Mouse (Mus musculus) brown adipose tissue, adult 24 weeks (tissue): ENCODE data around the gene Rbpjl. TPM values are rescaled to one million over a fixed set of nuclear protein-coding genes. Genes with fewer than 3 reads are reported as not detected.

Source experiments
- H3K27ac ChIP-seq: fragments of 200-500 bp; replicated peaks from 2 replicates; pipeline ENCODE4 v1.5.1; 2012; ENCODE audit warnings: low read depth, mild to moderate bottlenecking, low read length
- H3K4me1 ChIP-seq: fragments of 200-500 bp; 2 replicates; pipeline ENCODE4 v1.6.1; 2012; ENCODE audit warnings: low read length, mixed read lengths; ENCODE audit not compliant: control insufficient read depth, insufficient read depth, insufficient read length
- H3K4me3 ChIP-seq: fragments of 200-500 bp; 2 replicates; pipeline ENCODE4 v1.5.1; 2012; ENCODE audit warnings: low read depth, mild to moderate bottlenecking, low read length, moderate library complexity; ENCODE audit not compliant: insufficient read depth
- polyA plus RNA-seq: library from polyadenylated mRNA; stranded (reverse); fragments of >200 nt; gene quantifications from 2 replicates; pipeline ENCODE4 v1.2.4, GENCODE M21; 2012; ENCODE audit not compliant: missing spikeins, insufficient read depth, insufficient read length

The Rbpjl gene
- polyA plus RNA-seq, 1 experiment = not detected

DNA sequence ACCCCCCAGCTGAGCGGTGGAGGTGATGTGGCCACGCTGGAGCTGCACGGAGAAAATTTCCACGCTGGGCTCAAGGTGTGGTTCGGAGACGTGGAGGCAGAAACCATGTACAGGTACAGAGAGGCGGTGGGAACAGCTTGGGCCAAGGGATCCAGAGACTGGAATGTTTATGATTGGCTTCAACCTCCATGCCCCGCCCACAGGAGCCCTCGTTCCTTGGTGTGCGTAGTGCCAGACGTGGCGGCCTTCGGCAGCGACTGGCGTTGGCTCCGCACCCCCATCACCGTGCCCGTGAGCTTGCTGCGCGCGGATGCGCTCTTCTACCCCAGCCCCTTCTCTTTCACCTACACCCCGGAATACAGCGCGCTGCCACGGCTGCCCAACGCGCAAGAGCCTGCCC lies 11.2 kb downstream of the Rbpjl start:
- H3K4me1 ChIP-seq = no peaks in the 10 kb centered on the region; the same call in 1 of the 2 replicates
- H3K27ac ChIP-seq = no peak overlapping the region
- no peak overlapping the region for H3K4me3 ChIP-seq

DNA sequence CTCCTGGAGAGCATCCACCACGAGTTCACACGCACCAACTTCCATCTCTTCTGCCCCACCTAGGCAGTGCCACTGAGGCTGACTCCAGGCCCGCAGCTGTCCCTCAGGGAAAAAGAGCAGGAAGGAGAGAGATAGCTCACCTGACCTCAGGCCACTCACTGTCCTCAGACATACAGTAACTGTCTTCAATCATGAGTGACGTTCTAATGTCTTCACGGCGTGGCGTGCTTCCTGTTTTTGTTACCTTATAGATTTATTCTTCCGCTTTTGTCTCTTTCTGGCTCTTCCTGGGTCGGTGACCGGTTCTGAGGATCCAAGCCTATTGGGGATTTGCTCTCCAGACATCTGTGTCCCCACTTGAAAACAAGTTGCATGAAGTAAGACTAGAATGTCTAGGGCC lies 11.6 kb downstream of the Rbpjl start:
- no peak overlapping the region for H3K4me3 ChIP-seq
- no peaks in the 10 kb centered on the region; the same call in 1 of the 2 replicates for H3K4me1 ChIP-seq
- H3K27ac ChIP-seq = no peak overlapping the region

GRCm38 (mm10) chr2:164417198-164417597 lies 14.3 kb downstream of the Rbpjl start:
- H3K27ac ChIP-seq = no peak overlapping the region
- H3K4me3 ChIP-seq = no peak overlapping the region
- no peaks in the 10 kb centered on the region; the same call in 1 of the 2 replicates for H3K4me1 ChIP-seq

DNA sequence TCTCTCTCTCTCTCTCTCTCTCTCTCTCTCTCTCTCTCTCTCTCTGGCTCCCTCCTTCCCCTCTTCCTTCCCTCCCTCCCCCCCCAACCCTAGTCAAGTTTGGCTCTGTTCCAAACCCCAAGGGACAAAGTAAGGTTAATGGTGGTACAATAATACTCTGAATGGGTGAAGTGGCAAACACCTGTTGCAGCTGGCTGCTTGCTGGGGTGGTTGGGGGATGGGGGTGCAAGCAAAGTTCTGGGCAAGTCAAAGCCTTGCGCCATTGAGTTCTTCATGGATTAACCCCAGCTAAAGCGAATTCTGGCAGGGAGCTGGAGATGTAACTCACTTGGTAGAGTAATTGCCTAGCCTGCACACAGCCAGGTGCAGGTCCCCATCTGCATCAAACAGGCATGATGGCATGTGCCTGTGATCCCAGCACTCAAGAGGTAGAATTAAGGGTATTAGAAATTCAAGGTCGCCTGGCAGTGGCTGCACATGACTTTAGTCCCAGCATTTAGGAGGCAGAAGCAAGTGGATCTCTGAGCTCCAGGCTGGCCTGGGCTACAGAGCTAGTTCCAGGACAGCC lies 15.5 kb downstream of the Rbpjl start:
- Histone ChIP-seq H3K4me1 (peaks cover 2% of the 10 kb centered on the region), H3K4me3 (no peak overlapping the region), H3K27ac (no peak overlapping the region)

- Histone ChIP-seq H3K27ac (no peak overlapping the region), H3K4me1 (peaks cover 6% of the 10 kb centered on the region), H3K4me3 (no peak overlapping the region)
Observed at GRCm38 (mm10) chr2:164419489-164419888, 16.5 kb downstream of the Rbpjl start.

- Histone ChIP-seq H3K27ac (peak overlapping the region; percentile 95; the same call in 1 of the 2 replicates), H3K4me1 (peaks cover 6% of the 10 kb centered on the region), H3K4me3 (no peak overlapping the region)
Observed at GRCm38 (mm10) chr2:164421306-164421705, 18.4 kb downstream of the Rbpjl start.

- H3K4me3 ChIP-seq = no peak overlapping the region
- H3K27ac ChIP-seq = peak overlapping the region; percentile 95
Observed at GRCm38 (mm10) chr2:164421979-164422378, 19.0 kb downstream of the Rbpjl start.

GRCm38 (mm10) chr2:164422675-164423393 lies 19.9 kb downstream of the Rbpjl start:
- Histone ChIP-seq H3K27ac (peak overlapping the region; percentile 95), H3K4me1 (peaks cover 6% of the 10 kb centered on the region), H3K4me3 (no peak overlapping the region)

More at GRCm38 (mm10) chr2:164421979-164422378, 19.0 kb downstream of the Rbpjl start:
- peaks cover 6% of the 10 kb centered on the region for H3K4me1 ChIP-seq

- Histone ChIP-seq H3K4me1 (peaks cover 6% of the 10 kb centered on the region), H3K4me3 (no peak overlapping the region), H3K27ac (peak overlapping the region; percentile 95)
Observed at GRCm38 (mm10) chr2:164423464-164423863, 20.5 kb downstream of the Rbpjl start.

DNA sequence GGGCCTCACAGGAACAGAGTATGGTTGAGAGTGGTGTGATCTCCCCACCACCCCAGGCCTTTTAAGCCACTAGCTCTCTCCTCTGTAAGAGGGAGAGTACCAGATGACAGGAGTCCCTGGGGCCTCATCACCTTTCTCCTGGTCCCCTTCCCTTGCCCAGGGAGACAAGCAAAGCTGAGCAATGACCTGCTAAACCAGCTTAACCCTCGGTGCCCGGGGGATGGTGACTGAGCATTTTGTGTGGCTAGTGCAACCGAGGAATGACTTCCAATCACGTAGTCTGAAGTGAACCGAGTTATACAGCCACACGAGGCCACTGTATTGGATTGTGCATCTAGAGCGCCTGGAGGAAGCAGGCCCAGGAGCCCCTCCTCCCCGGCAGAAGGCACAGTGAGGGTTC lies 21.5 kb downstream of the Rbpjl start:
- H3K27ac ChIP-seq = peak overlapping the region; percentile 87
- peaks cover 6% of the 10 kb centered on the region; the same call in 1 of the 2 replicates for H3K4me1 ChIP-seq
- H3K4me3 ChIP-seq = no peak overlapping the region

- H3K4me1 ChIP-seq = peaks cover 6% of the 10 kb centered on the region; the same call in 1 of the 2 replicates
- H3K27ac ChIP-seq = no peak overlapping the region
- H3K4me3 ChIP-seq = no peak overlapping the region
Observed at GRCm38 (mm10) chr2:164425401-164425800, 22.5 kb downstream of the Rbpjl start.

- peaks cover 6% of the 10 kb centered on the region; the same call in 1 of the 2 replicates for H3K4me1 ChIP-seq
- no peak overlapping the region for H3K4me3 ChIP-seq
- no peak overlapping the region for H3K27ac ChIP-seq
Observed at GRCm38 (mm10) chr2:164426121-164426520, 23.2 kb downstream of the Rbpjl start.

GRCm38 (mm10) chr2:164426952-164427351 lies 24.0 kb downstream of the Rbpjl start:
- Histone ChIP-seq H3K27ac (no peak overlapping the region), H3K4me3 (no peak overlapping the region), H3K4me1 (peaks cover 6% of the 10 kb centered on the region)

DNA sequence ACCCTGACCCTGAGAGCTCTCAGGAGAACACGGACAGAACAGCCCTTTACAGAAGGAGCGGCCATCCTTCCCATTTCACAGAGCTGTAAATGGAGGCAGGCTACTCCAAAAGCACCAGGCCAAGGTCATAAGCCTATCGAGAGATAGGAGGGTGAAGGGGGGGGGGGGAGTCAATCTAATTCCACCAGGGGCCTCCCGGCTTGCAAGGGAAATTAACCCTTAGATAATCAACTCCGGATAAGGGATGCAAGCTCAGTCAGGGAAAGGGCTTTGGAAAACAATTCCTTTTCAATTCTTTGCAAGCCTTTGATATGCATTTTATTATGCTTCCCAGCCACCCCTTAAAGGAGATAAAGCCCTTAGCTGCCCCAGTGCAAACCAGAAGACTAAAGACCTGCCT lies 25.5 kb downstream of the Rbpjl start:
- Histone ChIP-seq H3K27ac (no peak overlapping the region), H3K4me1 (peaks cover 8% of the 10 kb centered on the region), H3K4me3 (no peak overlapping the region)

DNA sequence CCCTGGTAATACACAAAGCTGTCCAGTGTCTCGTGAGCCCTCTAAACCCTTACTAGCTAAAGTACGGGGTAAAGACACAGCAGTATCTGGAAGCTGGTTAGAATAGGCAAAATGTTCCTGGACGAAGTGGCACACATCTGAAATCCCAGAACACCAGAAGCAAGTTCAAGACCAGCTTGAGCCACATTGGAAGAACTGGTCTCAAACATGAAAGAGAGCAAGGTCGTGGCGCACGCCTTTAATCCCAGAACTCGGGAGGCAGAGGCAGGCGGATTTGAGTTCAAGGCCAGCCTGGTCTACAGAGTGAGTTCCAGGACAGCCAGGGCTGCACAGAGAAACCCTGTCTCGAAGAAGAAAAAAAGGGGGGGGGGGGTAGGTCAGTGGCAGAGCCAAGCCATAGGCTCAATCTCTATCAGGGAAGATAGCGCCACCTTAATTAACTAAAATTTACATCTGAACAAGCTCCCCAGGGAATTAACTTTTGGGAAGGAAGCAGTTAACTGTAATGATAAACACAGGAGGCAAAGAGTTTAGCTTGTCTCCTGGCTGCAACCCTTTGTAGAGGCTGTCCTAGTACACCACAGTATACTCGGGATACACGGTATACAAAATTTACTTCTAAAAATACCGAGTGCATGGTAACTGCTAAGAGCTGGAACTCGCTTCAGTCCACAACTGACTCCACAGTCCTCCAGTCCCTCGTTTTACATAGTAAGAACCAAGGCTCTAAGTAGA lies 27.1 kb downstream of the Rbpjl start:
- peaks cover 13% of the 10 kb centered on the region for H3K4me1 ChIP-seq
- H3K4me3 ChIP-seq = no peak overlapping the region
- no peak overlapping the region for H3K27ac ChIP-seq
